Mouse (Mus musculus): Measurements from ENCODE around the gene Kpna7. TPM values are rescaled to one million over a fixed set of nuclear protein-coding genes. Genes with fewer than 3 reads are reported as not detected.

Gene Kpna7
- polyA plus RNA-seq, 1 experiment from 2014 or later = 0.17 TPM

DNA sequence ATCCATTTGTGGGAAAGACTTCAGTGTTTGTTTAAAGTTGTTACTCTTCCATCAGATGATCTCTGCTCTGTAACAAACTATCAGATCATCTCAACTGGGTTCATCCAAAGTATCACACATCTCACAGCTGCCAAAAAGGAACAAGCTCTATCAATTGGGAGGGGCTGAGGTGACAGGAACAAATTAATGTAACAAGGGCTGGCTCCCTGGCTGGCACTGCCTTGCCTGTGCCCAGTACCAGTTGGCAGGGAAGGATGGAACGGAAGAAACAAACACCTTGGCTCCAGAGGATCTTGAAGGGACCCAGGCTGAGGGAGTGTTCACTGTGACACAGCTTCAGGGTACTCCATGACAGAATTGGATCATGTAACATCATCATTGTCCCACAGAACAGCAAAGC, 135.8 kb downstream of the Kpna7 start:
- TF ChIP-seq CTCF (IDR thresholded peaks at IDR 0.05; ENCODE audit: low read depth) = no peak
- TF ChIP-seq EP300 (optimal IDR thresholded peaks at IDR 0.05) = no peak
- Histone ChIP-seq H3K36me3 (ENCODE audit: control insufficient read depth, insufficient read depth, low read length) (no peaks in the 10 kb centered on the region), H3K9ac (ENCODE audit: low read length) (no peak overlapping the region), H3K4me3 (ENCODE audit: low read depth, low read length) (no peak overlapping the region), H3K4me2 (replicated peaks; ENCODE audit: low read depth) (no peak overlapping the region; the same call in 1 of the 2 replicates), H3K27ac (replicated peaks) (peak overlapping the region; percentile 78), H3K9me3 (ENCODE audit: control insufficient read depth, low read length) (no peaks in the 10 kb centered on the region), H3K4me1 (replicated peaks; ENCODE audit: control insufficient read depth, insufficient read depth) (peaks cover 13% of the 10 kb centered on the region), H3K27me3 (ENCODE audit: control insufficient read depth, insufficient read depth, low read length) (no peaks in the 10 kb centered on the region)
- ATAC-seq (ENCODE audit: low FRiP score, low TSS enrichment) = 0 out of 2 replicates have a peak, but pooled peaks have one; percentile 9
- WGBS = 37% methylated on average over 1 of the region's 1 CpGs
- no peak for DNase-seq (ENCODE audit: low spot score)

DNA sequence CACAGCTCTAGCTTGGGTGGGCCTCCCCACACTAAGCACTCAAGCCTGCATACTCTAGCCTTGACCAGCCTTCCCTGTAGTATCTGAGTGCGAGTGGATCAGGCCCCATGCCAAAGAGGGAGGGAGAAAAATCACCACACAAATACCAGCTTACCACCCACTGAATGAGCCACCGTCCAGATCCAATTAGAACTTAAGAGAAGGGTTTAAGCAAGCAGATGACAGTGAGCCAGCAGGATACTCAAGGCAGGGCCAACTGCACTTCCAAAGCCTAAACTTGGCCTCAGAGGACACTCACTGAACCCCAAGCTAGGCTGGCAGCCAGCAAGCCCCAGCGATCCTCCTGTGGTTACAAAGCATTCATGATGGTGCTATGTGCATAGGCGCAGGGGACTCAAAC, 137.8 kb downstream of the Kpna7 start:
- Histone ChIP-seq H3K27me3 (ENCODE audit: control insufficient read depth, insufficient read depth, low read length) (no peaks in the 10 kb centered on the region), H3K4me2 (replicated peaks; ENCODE audit: low read depth) (no peak overlapping the region), H3K9me3 (ENCODE audit: control insufficient read depth, low read length) (no peaks in the 10 kb centered on the region), H3K36me3 (ENCODE audit: control insufficient read depth, insufficient read depth, low read length) (no peaks in the 10 kb centered on the region), H3K4me1 (replicated peaks; ENCODE audit: control insufficient read depth, insufficient read depth) (peaks cover 13% of the 10 kb centered on the region), H3K27ac (replicated peaks) (peak overlapping the region; percentile 65; the same call in 1 of the 2 replicates), H3K4me3 (ENCODE audit: low read depth, low read length) (no peak overlapping the region), H3K9ac (ENCODE audit: low read length) (no peak overlapping the region)
- 54% methylated on average over 4 of the region's 4 CpGs for WGBS
- ATAC-seq (ENCODE audit: low FRiP score, low TSS enrichment) (no peak), DNase-seq (ENCODE audit: low spot score) (peak; percentile 16)
- TF ChIP-seq CTCF (IDR thresholded peaks at IDR 0.05; ENCODE audit: low read depth) (no peak), EP300 (optimal IDR thresholded peaks at IDR 0.05) (no peak)

DNA sequence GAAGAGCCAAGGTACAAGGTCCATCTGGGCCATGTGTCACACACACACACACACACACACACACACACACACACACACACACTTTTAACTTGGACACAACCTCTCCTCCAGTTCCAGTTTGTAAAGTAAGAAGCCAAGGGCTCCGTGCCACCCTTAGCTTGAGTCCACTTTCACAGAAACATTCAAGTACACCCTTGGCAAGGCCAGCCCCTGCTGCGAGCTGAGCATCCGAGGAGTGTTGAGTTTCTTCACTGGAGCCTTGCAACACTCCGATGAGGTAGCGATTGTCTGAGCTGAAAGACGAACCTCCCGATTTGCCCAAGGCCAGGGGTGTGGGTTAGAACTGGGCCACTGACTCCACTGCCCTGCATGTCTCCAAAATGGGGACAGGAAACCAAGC, 138.9 kb downstream of the Kpna7 start:
- Histone ChIP-seq H3K27me3 (ENCODE audit: control insufficient read depth, insufficient read depth, low read length) (no peaks in the 10 kb centered on the region), H3K36me3 (ENCODE audit: control insufficient read depth, insufficient read depth, low read length) (no peaks in the 10 kb centered on the region), H3K4me3 (ENCODE audit: low read depth, low read length) (no peak overlapping the region), H3K27ac (replicated peaks) (no peak overlapping the region), H3K4me2 (replicated peaks; ENCODE audit: low read depth) (no peak overlapping the region), H3K4me1 (replicated peaks; ENCODE audit: control insufficient read depth, insufficient read depth) (peaks cover 13% of the 10 kb centered on the region), H3K9ac (ENCODE audit: low read length) (no peak overlapping the region), H3K9me3 (ENCODE audit: control insufficient read depth, low read length) (no peaks in the 10 kb centered on the region)
- no peak for TF ChIP-seq EP300 (optimal IDR thresholded peaks at IDR 0.05)
- TF ChIP-seq CTCF (IDR thresholded peaks at IDR 0.05; ENCODE audit: low read depth) = no peak
- no peak for DNase-seq (ENCODE audit: low spot score)
- ATAC-seq (ENCODE audit: low FRiP score, low TSS enrichment) = no peak
- 81% methylated on average over 7 of the region's 7 CpGs for WGBS

DNA sequence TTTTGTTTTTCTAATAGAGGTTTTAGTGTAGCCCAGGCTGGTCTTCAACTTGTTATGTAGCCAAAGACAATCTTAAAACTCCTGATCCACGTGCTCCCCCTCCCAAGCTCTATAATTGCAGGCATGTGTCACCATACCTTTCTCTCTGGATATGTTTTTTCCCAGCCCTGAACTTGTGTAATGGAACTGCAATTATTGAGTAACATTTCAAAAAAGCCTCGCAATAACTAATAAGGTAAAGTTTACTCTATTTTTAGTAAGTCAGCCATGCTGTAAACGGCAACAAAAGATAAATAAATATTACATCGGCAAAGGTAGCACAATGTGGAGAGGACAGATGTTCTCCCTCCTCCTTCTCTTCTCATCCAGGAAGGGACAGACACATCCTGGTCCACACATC, 139.5 kb downstream of the Kpna7 start:
- Histone ChIP-seq H3K36me3 (ENCODE audit: control insufficient read depth, insufficient read depth, low read length) (no peaks in the 10 kb centered on the region), H3K4me2 (replicated peaks; ENCODE audit: low read depth) (no peak overlapping the region), H3K9me3 (ENCODE audit: control insufficient read depth, low read length) (no peaks in the 10 kb centered on the region), H3K4me3 (ENCODE audit: low read depth, low read length) (no peak overlapping the region), H3K4me1 (replicated peaks; ENCODE audit: control insufficient read depth, insufficient read depth) (peaks cover 13% of the 10 kb centered on the region), H3K9ac (ENCODE audit: low read length) (no peak overlapping the region), H3K27me3 (ENCODE audit: control insufficient read depth, insufficient read depth, low read length) (no peaks in the 10 kb centered on the region), H3K27ac (replicated peaks) (no peak overlapping the region)
- TF ChIP-seq CTCF (IDR thresholded peaks at IDR 0.05; ENCODE audit: low read depth) (no peak), EP300 (optimal IDR thresholded peaks at IDR 0.05) (no peak)
- no peak for DNase-seq (ENCODE audit: low spot score)
- ATAC-seq (ENCODE audit: low FRiP score, low TSS enrichment) = no peak
- WGBS = 57% methylated on average over 4 of the region's 4 CpGs

DNA sequence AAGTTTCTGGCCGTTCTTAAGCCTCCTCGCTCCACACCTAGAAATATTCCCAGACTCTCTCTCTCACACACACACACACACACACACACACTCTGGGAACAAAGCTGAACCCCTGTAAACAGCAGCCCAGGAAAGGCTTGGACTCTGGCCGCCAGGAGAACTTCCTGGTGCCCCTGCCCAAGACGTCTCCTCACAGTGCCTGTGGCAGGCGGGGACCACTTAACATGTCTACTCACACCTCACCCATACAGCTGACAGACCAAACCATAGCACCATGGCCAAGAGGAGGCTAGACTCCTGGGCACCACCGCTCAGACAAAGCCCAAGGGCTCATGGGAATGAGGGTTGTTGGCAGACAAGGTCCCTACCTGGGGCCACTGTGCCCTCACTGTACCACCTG, 140.5 kb downstream of the Kpna7 start:
- no peak overlapping the region for H3K27ac ChIP-seq (replicated peaks)
- no peak overlapping the region for H3K4me2 ChIP-seq (replicated peaks; ENCODE audit: low read depth)
- TF ChIP-seq CTCF (IDR thresholded peaks at IDR 0.05; ENCODE audit: low read depth) = no peak
- no peak for TF ChIP-seq EP300 (optimal IDR thresholded peaks at IDR 0.05)
- WGBS = 71% methylated on average over 6 of the region's 6 CpGs
- H3K36me3 ChIP-seq (ENCODE audit: control insufficient read depth, insufficient read depth, low read length) = no peaks in the 10 kb centered on the region
- ATAC-seq (ENCODE audit: low FRiP score, low TSS enrichment) (peak; percentile 54; the same call in 1 of the 2 replicates), DNase-seq (ENCODE audit: low spot score) (peak; percentile 60)
- H3K4me1 ChIP-seq (replicated peaks; ENCODE audit: control insufficient read depth, insufficient read depth) = peaks cover 8% of the 10 kb centered on the region
- no peaks in the 10 kb centered on the region for H3K27me3 ChIP-seq (ENCODE audit: control insufficient read depth, insufficient read depth, low read length)
- H3K9ac ChIP-seq (ENCODE audit: low read length) = no peak overlapping the region
- H3K4me3 ChIP-seq (ENCODE audit: low read depth, low read length) = no peak overlapping the region
- no peaks in the 10 kb centered on the region for H3K9me3 ChIP-seq (ENCODE audit: control insufficient read depth, low read length)

DNA sequence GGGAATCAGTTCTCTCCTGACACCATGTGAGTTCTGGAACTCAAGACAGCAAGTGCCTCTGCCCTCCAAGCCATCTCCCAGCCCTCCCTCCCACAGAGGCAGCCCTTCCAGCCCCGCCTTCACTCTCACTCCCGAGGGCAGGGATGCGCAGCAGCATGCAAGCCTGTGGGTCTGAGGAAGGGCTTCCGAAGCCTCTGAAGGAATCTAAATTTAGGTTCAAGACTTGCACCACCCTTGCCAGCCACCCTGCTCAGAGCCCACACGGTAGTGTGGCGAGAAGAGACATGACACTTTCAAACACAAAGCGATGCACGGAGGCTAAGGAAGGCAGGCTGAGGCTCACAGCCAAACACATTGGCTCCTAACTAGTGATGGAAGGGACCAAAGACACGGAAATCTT, 141.4 kb downstream of the Kpna7 start:
- H3K4me2 ChIP-seq (replicated peaks; ENCODE audit: low read depth) = no peak overlapping the region
- H3K36me3 ChIP-seq (ENCODE audit: control insufficient read depth, insufficient read depth, low read length) = no peaks in the 10 kb centered on the region
- H3K9ac ChIP-seq (ENCODE audit: low read length) = no peak overlapping the region
- DNase-seq (ENCODE audit: low spot score) (peak; percentile 13), ATAC-seq (ENCODE audit: low FRiP score, low TSS enrichment) (no peak)
- H3K27ac ChIP-seq (replicated peaks) = no peak overlapping the region
- H3K4me3 ChIP-seq (ENCODE audit: low read depth, low read length) = no peak overlapping the region
- no peaks in the 10 kb centered on the region for H3K27me3 ChIP-seq (ENCODE audit: control insufficient read depth, insufficient read depth, low read length)
- peaks cover 2% of the 10 kb centered on the region; the same call in 1 of the 2 replicates for H3K4me1 ChIP-seq (replicated peaks; ENCODE audit: control insufficient read depth, insufficient read depth)
- WGBS = 64% methylated on average over 9 of the region's 9 CpGs
- no peaks in the 10 kb centered on the region for H3K9me3 ChIP-seq (ENCODE audit: control insufficient read depth, low read length)
- no peak for TF ChIP-seq CTCF (IDR thresholded peaks at IDR 0.05; ENCODE audit: low read depth)
- no peak for TF ChIP-seq EP300 (optimal IDR thresholded peaks at IDR 0.05)
